In genomic region chr1:181853081-181853736, GRCm38 (mm10) we compare ENCODE assay signal across 7 mouse cellular contexts. TPM values are rescaled to one million over a fixed set of nuclear protein-coding genes. Genes with fewer than 3 reads are reported as not detected.
DNase-seq lines count a peak whose midpoint lies in the region; ATAC-seq and TF ChIP-seq lines count a peak whose summit lies in the region.

No protein-coding gene starts in this region.

- WGBS in forebrain, embryonic 15.5 days, result 16% methylated on average over 21 of the region's 21 CpGs
- 14% methylated on average over 16 of the region's 21 CpGs for WGBS in hindbrain, postnatal 0 days
- WGBS in liver, embryonic 13.5 days (ENCODE audit: insufficient replicate concordance), result 10% methylated on average over 21 of the region's 21 CpGs

- peaks cover 15% of the 10 kb centered on the region for H3K4me1 ChIP-seq in bone marrow macrophage, adult 2 months (ENCODE audit: control insufficient read depth, insufficient read depth, low read length)
- H3K4me1 ChIP-seq in forebrain, embryonic 15.5 days, result no peaks in the 10 kb centered on the region
- 0 out of 2 replicates have a peak, but pooled peaks cover 4% of the 10 kb centered on the region for H3K4me1 ChIP-seq in hindbrain, postnatal 0 days (ENCODE audit: insufficient read depth, low read length)
- H3K4me1 ChIP-seq in liver, embryonic 13.5 days (replicated peaks), result peaks cover 13% of the 10 kb centered on the region

- peak overlapping the region; percentile 11; the same call in 1 of the 2 replicates for H3K4me2 ChIP-seq in forebrain, embryonic 15.5 days (replicated peaks)
- H3K4me2 ChIP-seq in hindbrain, postnatal 0 days (ENCODE audit: low read depth, low read length), result peak overlapping the region; percentile 29
- peak overlapping the region; percentile 48 for H3K4me2 ChIP-seq in liver, embryonic 13.5 days

- ATAC-seq in forebrain, embryonic 15.5 days (replicated peaks), result no peak
- no peak for ATAC-seq in hindbrain, postnatal 0 days
- ATAC-seq in liver, embryonic 13.5 days (ENCODE audit: low read depth), result peak; percentile 15; the same call in 1 of the 2 replicates
- no peak for ATAC-seq in cerebellum, adult (ENCODE audit: insufficient number of reproducible peaks, low FRiP score, low TSS enrichment)

- 0 out of 2 replicates have a peak, but pooled peaks cover 5% of the 10 kb centered on the region for H3K9me3 ChIP-seq in forebrain, embryonic 15.5 days
- H3K9me3 ChIP-seq in hindbrain, postnatal 0 days (ENCODE audit: low read length), result no peaks in the 10 kb centered on the region
- no peaks in the 10 kb centered on the region for H3K9me3 ChIP-seq in liver, embryonic 13.5 days (replicated peaks)

- no peaks in the 10 kb centered on the region for H3K36me3 ChIP-seq in forebrain, embryonic 15.5 days
- no peaks in the 10 kb centered on the region for H3K36me3 ChIP-seq in hindbrain, postnatal 0 days (ENCODE audit: insufficient read depth, low read length)
- no peaks in the 10 kb centered on the region for H3K36me3 ChIP-seq in liver, embryonic 13.5 days

- no peak for TF ChIP-seq CTCF in bone marrow macrophage, adult 2 months (IDR thresholded peaks at IDR 0.05; ENCODE audit: low read depth, low read length)
- TF ChIP-seq CTCF in hindbrain, postnatal 0 days (IDR thresholded peaks at IDR 0.05; ENCODE audit: low read depth), result no peak

- no peak for DNase-seq in hindbrain, postnatal 0 days (ENCODE audit: low spot score)
- no peak for DNase-seq in liver, embryonic 13.5 days
- DNase-seq in neural tube, embryonic 10.5 days (ENCODE audit: extremely low spot score, low spot score), result peak; percentile 31
- DNase-seq in frontal cortex, postnatal 36 days (ENCODE audit: low spot score in 2 of 2), result no peak

- no peak for TF ChIP-seq POLR2A in bone marrow macrophage, adult 2 months (IDR thresholded peaks at IDR 0.05; ENCODE audit: borderline replicate concordance, low read depth, low read length)

- peak overlapping the region; percentile 70 for H3K4me3 ChIP-seq in bone marrow macrophage, adult 2 months (ENCODE audit: insufficient read depth, low read length)
- H3K4me3 ChIP-seq in forebrain, embryonic 15.5 days, result no peak overlapping the region
- H3K4me3 ChIP-seq in hindbrain, postnatal 0 days (ENCODE audit: low read length), result no peak overlapping the region
- peak overlapping the region; percentile 27 for H3K4me3 ChIP-seq in liver, embryonic 13.5 days (replicated peaks)

- no peaks in the 10 kb centered on the region for H3K27me3 ChIP-seq in forebrain, embryonic 15.5 days
- H3K27me3 ChIP-seq in hindbrain, postnatal 0 days (ENCODE audit: insufficient read depth, low read length), result no peaks in the 10 kb centered on the region
- H3K27me3 ChIP-seq in liver, embryonic 13.5 days, result peaks cover 8% of the 10 kb centered on the region; the same call in 1 of the 2 replicates

- H3K27ac ChIP-seq in bone marrow macrophage, adult 2 months (ENCODE audit: insufficient read depth, low read depth, low read length), result no peak overlapping the region
- no peak overlapping the region for H3K27ac ChIP-seq in forebrain, embryonic 15.5 days (replicated peaks)
- no peak overlapping the region for H3K27ac ChIP-seq in hindbrain, postnatal 0 days
- no peak overlapping the region for H3K27ac ChIP-seq in liver, embryonic 13.5 days

- no peak overlapping the region for H3K9ac ChIP-seq in forebrain, embryonic 15.5 days (replicated peaks)
- no peak overlapping the region for H3K9ac ChIP-seq in hindbrain, postnatal 0 days (replicated peaks; ENCODE audit: low read length)
- H3K9ac ChIP-seq in liver, embryonic 13.5 days, result no peak overlapping the region

RNA-seq across cellular contexts. Expression of gene Lbr, which starts 10.4 kb away (rescaled TPM):
- polyA plus RNA-seq in bone marrow macrophage, adult 2 months (2012; ENCODE audit: insufficient read depth, insufficient read length, missing spikeins), result 52.1 and 54.3 TPM in 2 replicates
- 55.8 and 58.3 TPM in 2 replicates for polyA plus RNA-seq in forebrain, embryonic 15.5 days (2015; fragmentation: Nextera tagmentation; extraction: Ambion mirVana)
- total RNA-seq in hindbrain, postnatal 0 days (2014; rRNA removed), result 39.8 and 51.3 TPM in 2 replicates
- polyA plus RNA-seq in hindbrain, postnatal 0 days (2015; fragmentation: Nextera tagmentation; extraction: Ambion mirVana), result 29.1 and 30.7 TPM in 2 replicates
- 247 and 315 TPM in 2 replicates for polyA plus RNA-seq in liver, embryonic 13.5 days (2015; fragmentation: Nextera tagmentation; extraction: Ambion mirVana)

Comparison
In these comparisons a context has a peak if more than half of its experiments do, and no peak if none do; other contexts are left out.
1. H3K4me3 ChIP-seq: peak in bone marrow macrophage, adult 2 months (single experiment) and liver, embryonic 13.5 days (single experiment); none in forebrain, embryonic 15.5 days (single experiment) and hindbrain, postnatal 0 days (single experiment).
2. Peak in every context shown above with its lines, with median percentiles within 50 percentile points of each other: H3K4me2 ChIP-seq.